Mouse (Mus musculus) thymus, adult 2 months (tissue): ENCODE results near the gene Map4k1. TPM values are rescaled to one million over a fixed set of nuclear protein-coding genes. Genes with fewer than 3 reads are reported as not detected.

ENCODE experiments used
- DNase-seq: peaks from one replicate; pipeline ENCODE4 v3.0.0; 2021
- H3K27ac ChIP-seq: fragments of 200-500 bp; 2 replicates; pipeline ENCODE4 v1.5.1; 2012; ENCODE audit warnings: low read length, control low read depth; ENCODE audit not compliant: control insufficient read depth, insufficient read depth
- H3K27me3 ChIP-seq: fragments of 200-500 bp; 2 replicates; pipeline ENCODE4 v1.6.1; 2012; ENCODE audit warnings: mild to moderate bottlenecking, low read length, moderate library complexity, mixed read lengths; ENCODE audit not compliant: control insufficient read depth, insufficient read depth
- H3K36me3 ChIP-seq: fragments of 200-500 bp; 2 replicates; pipeline ENCODE4 v1.6.1; 2012; ENCODE audit warnings: mild to moderate bottlenecking, low read length, moderate library complexity; ENCODE audit not compliant: control insufficient read depth, insufficient read depth
- H3K4me1 ChIP-seq: fragments of 200-500 bp; replicated peaks from 2 replicates; pipeline ENCODE4 v1.6.1; 2012; ENCODE audit warnings: low read length; ENCODE audit not compliant: control insufficient read depth, insufficient read depth
- H3K4me3 ChIP-seq: fragments of 200-500 bp; 2 replicates; pipeline ENCODE4 v1.5.1; 2012; ENCODE audit warnings: mild to moderate bottlenecking, low read length, control low read depth, moderate library complexity; ENCODE audit not compliant: control insufficient read depth, insufficient read depth
- CTCF ChIP-seq: fragments of 200-500 bp; IDR thresholded peaks from 2 replicates; pipeline ENCODE4 v1.5.1; 2012; ENCODE audit warnings: mild to moderate bottlenecking, control low read depth, low read length, moderate library complexity, borderline replicate concordance; ENCODE audit not compliant: control insufficient read depth, poor library complexity, insufficient read depth; ENCODE audit errors: extremely low read depth
- POLR2A ChIP-seq: fragments of 200-500 bp; IDR thresholded peaks from 2 replicates; pipeline ENCODE4 v1.6.1; 2012; ENCODE audit warnings: mild to moderate bottlenecking, low read length, control low read depth, moderate library complexity; ENCODE audit not compliant: control insufficient read depth, poor library complexity, insufficient read depth; ENCODE audit errors: extremely low read depth
- WGBS: fragments of 180-500 bp; shearing (Covaris S2); methylation state at CpG from one replicate; pipeline ENCODE4 v1.1.7; 2018; 5-methylcytosine and 5-hydroxymethylcytosine counted together
- polyA plus RNA-seq: library from polyadenylated mRNA; depleted of rRNA; stranded (reverse); fragments of >200 nt; gene quantifications from 2 replicates; pipeline ENCODE4 v1.2.3, GENCODE M21; 2012

The Map4k1 gene
- polyA plus RNA-seq, 1 experiment: 164 TPM

DNA sequence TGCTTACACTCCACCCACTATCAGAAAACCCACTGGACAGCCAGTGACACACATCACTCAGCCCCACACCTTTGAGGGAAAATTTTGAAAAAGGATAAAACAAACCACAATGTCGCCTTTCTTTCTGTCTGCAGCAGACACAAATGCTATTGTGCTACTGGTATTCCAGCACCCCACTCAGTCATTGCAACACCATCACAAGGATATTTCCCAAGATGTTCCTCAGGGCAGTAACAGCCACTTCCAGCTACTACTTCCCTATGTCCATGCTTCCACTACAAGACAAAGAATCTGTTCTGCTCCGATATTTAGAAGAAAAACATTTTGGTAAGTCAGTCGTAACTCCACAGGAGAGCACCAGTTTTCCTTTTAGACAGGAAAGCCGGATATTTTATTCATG is 27.1 kb upstream of the Map4k1 start:
- Histone ChIP-seq H3K4me3 (no peak overlapping the region), H3K4me1 (peaks cover 10% of the 10 kb centered on the region), H3K36me3 (peaks cover 5% of the 10 kb centered on the region; the same call in 1 of the 2 replicates), H3K27ac (no peak overlapping the region), H3K27me3 (no peaks in the 10 kb centered on the region)
- TF ChIP-seq POLR2A (no peak), CTCF (no peak)
- WGBS: 76% methylated on average over 4 of the region's 4 CpGs
- DNase-seq: no peak

DNA sequence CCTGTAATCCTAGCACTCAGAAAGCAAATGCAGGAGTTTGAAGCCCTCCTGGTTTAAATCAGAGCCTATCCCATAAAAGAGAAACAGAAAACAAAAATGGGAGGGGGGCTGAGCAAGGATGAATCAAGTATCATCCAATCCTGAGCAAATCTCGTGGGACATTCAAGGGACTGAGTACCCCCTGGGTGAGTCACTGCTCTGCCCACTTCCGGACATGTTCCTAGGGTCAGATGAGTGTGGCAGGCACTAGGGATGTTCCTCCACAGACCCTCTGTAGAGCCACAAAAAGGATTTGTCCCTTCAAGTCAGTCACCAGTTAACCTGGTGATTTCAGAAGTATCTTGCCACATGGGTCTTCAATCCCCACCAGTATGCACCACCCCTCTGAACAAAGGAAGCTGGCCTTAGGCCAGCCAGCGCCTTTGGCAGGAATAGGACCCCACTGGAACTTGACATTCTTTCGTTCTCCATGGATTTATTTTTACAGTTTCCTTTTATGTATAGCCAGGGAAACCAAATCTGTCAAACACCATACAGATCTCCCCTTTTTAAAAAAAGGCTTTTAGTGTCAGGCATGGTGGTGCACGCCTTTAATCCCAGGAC is 26.5 kb upstream of the Map4k1 start:
- TF ChIP-seq POLR2A (no peak), CTCF (no peak)
- no peak overlapping the region for H3K4me3 ChIP-seq
- DNase-seq: no peak
- 90% methylated on average over 5 of the region's 5 CpGs for WGBS
- H3K4me1 ChIP-seq: peaks cover 17% of the 10 kb centered on the region
- H3K27me3 ChIP-seq: no peaks in the 10 kb centered on the region
- peaks cover 5% of the 10 kb centered on the region; the same call in 1 of the 2 replicates for H3K36me3 ChIP-seq
- H3K27ac ChIP-seq: no peak overlapping the region

DNA sequence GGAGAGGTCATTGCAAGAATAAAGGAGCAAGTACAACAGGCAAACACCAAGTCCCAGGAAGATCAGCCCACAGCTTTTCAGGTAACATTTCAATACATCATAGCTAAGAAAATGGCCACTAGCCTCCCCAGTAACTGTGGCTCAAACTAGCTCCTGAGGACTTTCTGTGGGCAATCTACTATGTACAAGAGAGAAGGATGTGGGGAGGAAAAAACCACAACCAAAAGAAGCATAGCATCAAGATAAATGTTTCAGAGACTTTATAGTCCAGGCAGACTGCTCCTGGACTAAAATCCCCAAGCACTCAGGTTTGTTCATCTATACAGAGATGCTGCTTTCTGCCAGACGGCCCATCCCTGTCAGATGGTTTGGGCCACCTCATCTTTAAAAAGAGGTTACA is 25.6 kb upstream of the Map4k1 start:
- WGBS: 41% methylated on average over 1 of the region's 1 CpGs
- Histone ChIP-seq H3K36me3 (peaks cover 5% of the 10 kb centered on the region; the same call in 1 of the 2 replicates), H3K4me3 (no peak overlapping the region), H3K4me1 (peaks cover 23% of the 10 kb centered on the region), H3K27me3 (no peaks in the 10 kb centered on the region), H3K27ac (no peak overlapping the region)
- no peak for DNase-seq
- TF ChIP-seq POLR2A (no peak), CTCF (no peak)

DNA sequence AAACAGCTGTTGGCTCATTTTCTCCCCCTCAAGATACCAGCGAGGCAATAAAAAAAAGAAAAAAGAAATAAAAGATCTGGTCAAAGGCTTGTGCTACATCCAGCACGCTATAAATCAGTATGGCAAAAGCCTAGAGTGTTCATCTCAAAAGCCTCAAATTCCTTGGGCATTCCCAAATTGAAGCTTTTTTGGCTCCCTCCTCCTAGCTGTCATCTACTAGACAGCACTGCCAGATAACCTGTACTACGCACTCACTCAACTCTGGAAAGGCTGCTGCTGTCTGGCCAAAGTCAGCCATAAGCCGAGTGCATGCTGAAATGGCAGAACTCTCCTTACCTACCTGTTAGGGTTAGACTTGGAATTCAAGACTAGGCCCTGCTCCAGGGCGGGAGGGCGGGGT is 24.6 kb upstream of the Map4k1 start:
- no peak overlapping the region for H3K27ac ChIP-seq
- peaks cover 1% of the 10 kb centered on the region; the same call in 1 of the 2 replicates for H3K36me3 ChIP-seq
- H3K4me3 ChIP-seq: no peak overlapping the region
- 89% methylated on average over 6 of the region's 6 CpGs for WGBS
- no peaks in the 10 kb centered on the region for H3K27me3 ChIP-seq
- TF ChIP-seq POLR2A (no peak), CTCF (no peak)
- no peak for DNase-seq
- H3K4me1 ChIP-seq: peaks cover 25% of the 10 kb centered on the region

DNA sequence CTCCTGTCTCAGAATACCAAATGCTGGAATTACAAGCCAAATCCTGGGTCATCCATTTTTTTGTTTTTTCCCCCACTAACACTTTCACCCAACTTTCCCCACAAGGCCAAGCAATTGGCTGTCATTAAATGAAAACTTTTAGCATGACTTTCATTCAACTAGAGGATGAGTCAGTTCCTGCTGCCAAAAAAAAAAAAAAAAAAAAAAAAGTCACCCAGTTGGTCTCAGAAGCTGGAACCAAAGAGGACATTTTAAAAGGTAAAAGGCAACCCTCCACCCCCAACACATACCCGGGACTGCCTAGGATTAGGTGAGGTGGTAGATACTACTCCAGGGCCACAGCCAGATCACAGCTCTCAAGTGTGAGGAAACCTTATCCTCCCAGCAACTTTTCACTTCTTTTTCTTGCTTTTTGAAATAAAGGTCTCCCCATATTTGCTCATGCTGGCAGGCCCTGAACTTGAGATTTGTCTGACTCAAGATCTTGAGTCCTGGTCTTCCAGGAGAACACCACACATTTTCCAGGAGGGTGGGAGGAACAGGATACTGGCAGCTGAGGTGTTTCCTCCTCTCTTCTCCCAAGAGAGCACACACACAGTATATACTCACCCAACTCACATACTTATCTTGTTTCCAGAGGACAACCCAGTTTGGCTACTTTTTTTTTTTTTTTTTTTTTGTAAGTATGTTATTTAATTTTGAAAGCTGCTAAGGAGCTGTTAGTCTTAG is 23.7 kb upstream of the Map4k1 start:
- no peaks in the 10 kb centered on the region for H3K36me3 ChIP-seq
- no peak overlapping the region for H3K27ac ChIP-seq
- WGBS: 37% methylated on average over 1 of the region's 1 CpGs
- TF ChIP-seq CTCF (no peak), POLR2A (no peak)
- H3K27me3 ChIP-seq: no peaks in the 10 kb centered on the region
- no peak for DNase-seq
- H3K4me3 ChIP-seq: no peak overlapping the region
- peaks cover 28% of the 10 kb centered on the region for H3K4me1 ChIP-seq

DNA sequence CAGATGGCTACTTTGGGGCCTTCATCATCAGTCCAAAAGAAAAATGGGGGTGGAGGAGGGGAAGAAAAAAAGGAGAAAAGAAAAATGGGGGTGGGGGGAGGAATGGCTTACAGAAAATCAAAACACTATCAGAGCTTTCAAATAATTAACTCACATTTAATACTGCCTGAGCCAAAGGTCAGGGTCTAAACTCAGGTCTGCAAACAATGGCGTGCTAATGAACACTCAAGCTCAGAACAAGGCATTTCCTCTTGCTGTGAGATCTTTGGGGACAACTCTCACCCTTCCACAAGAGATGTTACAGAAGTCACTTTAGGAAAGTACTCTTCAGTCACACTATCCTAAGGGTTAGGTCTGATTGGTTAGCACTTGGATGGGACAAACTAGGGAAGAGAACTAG is 23.1 kb upstream of the Map4k1 start:
- WGBS: 81% methylated on average over 1 of the region's 1 CpGs
- TF ChIP-seq CTCF: no peak
- H3K36me3 ChIP-seq: no peaks in the 10 kb centered on the region
- peaks cover 28% of the 10 kb centered on the region for H3K4me1 ChIP-seq
- no peaks in the 10 kb centered on the region for H3K27me3 ChIP-seq
- H3K27ac ChIP-seq: no peak overlapping the region
- H3K4me3 ChIP-seq: no peak overlapping the region
- no peak for DNase-seq
